Mouse (Mus musculus) frontal cortex, postnatal 10 days (tissue): ENCODE data around the gene Dexi.

Experiments used
- DNase-seq, 2 experiments: peaks; one replicate each; pipeline ENCODE4 v3.0.0; 2022; ENCODE audit warnings: low spot score in 2 of 2, mixed read lengths in 1 of 2

Gene Dexi

DNA sequence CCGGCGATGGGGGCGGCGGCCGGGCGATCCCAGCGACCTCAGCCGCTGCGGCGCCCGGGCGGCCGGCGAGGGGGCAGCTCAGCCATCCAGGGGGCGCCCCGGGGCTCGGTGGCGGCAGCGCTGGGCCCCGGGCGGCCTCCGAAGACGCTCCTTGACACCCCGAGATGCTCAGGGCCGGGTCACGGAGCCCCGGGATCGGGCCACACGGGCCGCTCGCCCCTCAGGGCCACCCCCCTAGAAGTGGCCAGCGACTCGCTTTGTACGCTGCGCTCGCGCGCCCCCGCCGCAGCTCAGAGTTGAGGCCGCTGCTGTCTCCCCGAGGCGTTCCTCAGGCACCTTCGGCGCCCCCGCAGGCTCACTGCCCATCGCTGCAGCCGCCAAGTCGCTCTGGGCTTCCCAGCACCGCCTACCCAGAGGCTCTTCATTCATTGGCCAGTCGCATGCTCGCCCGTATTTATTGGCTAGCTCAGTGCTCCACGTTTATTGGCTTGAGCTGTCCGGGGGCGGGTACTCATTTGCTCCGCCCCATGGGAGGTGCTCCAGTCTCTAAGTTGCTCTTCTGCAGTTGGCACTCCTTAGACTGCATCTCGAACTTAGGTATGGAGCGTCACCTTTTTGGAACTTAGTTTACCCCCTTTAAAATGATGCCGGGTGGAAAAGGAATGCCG is at the start of gene Dexi:
Dexi (minus strand) TSS at position 357 of the 668 bp plus-strand sequence.
- peak; percentile 94 to 97 for DNase-seq

DNA sequence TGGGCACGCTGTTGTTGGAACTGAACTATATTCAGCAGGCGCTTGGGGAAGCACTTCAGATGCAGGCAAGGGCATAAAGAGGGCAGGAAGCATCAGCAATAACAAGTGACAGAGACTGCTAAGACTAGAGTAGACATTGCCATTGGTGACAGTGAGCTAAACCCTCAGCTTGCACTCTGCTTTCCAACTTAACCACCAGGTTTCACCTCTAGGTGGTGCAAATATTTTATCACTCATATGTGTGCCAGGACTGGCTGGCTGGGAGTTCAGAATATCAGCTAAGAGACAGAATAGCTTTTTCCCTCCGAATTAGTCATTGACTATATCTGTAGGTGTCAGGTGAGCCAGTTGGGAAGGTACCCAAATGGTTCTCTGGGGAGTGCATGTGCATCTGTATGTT is 43.7 kb upstream of the Dexi start:
- DNase-seq = no peak

DNA sequence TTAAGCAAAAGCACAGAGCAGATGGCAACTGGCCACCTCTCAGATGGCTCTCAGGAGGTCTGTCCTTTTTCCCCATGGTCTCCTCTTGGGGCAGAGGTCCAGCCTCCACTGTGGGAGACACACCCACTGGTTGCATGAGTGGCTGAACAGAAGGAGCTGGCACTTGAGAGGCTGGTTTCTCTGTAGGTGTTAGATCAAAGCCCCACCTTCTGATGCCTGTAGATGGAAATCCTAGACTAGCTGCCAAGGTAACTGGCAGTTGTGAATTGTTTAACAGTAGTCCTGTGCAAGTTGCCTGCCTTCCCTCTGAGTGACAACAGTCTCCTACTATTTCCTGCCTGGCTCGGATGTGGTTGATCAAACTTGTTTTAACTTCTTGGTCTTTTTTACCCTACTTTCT is 42.3 kb upstream of the Dexi start:
- no peak for DNase-seq

DNA sequence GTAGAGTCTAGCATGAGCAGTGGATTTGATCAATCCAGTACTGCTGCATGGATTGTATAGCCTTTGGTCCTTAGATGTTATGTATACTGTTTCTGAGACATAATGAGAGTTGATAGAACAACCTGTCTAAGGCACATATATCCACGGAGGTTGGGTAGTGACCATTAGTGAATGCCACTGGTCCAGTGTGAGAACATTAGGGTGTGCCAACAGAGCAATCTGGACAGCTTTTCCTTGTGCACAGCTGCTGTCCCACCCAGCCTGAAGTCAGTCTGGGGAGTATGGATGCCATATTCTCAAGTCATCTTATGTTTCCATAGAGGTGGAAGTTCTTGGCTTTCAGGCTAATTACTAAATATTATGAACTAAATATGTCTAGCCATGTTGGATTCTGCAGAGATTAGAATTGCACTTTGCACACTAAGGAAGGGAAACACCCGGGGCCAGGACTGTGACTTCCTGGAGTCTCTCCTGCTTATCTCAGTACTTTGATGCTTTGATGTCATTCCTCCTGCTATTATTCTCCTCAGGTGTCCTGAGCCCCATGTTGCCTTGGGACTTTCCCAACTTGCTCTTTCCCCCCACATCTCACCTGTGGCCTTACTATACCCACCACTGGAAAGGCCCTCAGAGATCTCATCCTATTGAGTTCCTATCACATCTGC is 38.5 kb upstream of the Dexi start:
- no peak for DNase-seq

DNA sequence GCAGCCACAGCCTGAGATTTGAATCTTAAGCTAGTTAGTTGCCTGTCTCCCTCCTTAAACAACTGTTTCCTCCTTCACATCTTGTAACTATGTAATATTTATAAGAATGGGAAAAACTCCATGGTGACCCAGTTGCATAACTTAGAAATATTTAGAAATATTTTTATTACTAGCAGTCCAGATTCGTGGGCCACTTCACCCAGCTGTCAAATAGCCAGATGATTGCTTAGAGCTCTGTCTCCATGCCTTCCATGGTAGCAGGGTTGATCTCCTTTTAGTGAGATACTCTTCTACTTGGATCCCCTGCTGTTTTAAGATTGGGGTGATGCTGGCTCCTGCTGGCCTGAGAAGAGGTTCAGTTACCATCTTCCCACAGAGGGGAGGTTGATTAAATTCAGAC is 35.5 kb upstream of the Dexi start:
- no peak for DNase-seq

DNA sequence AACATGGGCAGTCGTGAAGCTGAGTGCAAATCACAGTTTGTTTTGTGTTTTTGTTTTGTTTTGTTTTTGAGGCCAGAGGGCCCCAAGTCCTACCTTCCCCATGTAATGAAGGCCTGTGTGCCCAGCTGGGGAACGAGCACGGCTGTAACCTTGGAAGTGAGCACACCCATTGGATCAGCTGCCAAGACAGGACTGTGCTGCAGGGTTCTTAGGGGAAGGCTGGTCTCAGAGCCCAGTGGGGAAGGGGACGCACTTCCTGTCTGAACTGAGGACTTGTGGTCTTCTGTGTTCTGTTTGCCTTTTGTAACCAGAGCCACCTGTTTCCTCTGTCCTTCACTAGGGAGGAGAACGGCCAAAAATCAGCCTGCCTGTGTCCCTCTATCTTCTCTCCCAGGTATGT is 34.7 kb upstream of the Dexi start:
- DNase-seq = no peak

- DNase-seq = no peak
Observed at GRCm38 (mm10) chr16:10575915-10576314, 33.1 kb upstream of the Dexi start.

- DNase-seq = no peak
Observed at GRCm38 (mm10) chr16:10574936-10575335, 32.1 kb upstream of the Dexi start.

GRCm38 (mm10) chr16:10571820-10572219 is 29.0 kb upstream of the Dexi start:
- DNase-seq = no peak

DNA sequence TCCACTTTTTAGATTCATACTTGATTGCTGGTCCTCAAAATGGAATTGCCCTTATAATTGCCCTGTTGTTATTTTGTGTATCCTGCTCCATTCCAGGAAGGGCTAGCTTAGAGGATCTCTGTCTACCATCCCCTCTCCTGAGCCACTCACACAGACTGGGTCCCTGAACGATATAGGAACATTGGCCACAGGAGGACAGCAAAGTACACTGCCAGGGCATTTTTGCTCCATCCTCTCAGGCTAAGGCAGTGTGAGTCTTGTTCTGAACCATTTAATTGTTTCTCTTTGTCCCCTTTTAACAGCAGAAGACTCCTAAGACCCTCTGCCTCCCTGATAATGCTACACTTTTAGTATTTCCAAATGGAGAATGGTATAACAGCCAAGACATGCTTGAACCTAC is 27.9 kb upstream of the Dexi start:
- peak in 1 of 2 experiments; percentile 61 for DNase-seq

DNA sequence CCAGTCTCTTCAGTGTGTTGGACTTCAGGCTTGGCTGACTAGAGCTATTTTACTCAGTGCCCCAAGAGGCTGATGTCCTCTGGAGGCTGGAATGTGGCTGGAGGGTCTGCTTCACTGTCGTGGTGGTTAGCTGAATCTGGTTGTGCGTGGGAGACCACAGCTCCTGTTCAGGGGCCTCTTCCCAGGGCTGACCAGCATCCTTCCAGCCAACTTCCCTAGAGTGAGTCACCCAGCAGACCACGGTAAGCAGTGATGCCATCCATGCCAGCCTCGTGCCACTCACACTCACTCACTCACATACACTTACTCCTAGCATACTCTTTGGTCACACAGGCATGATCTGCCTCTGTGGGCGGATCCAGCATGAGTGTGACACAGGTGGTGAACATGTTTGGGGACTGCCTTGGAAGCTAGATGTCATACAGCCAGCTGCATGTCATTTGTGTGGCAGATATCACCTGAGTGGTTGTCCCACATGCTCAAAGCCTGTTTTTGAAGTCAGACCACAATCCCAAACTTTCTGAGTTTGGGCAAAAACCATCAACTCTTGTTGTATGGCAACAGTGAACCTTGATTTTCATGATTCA is 27.0 kb upstream of the Dexi start:
- DNase-seq = no peak

DNA sequence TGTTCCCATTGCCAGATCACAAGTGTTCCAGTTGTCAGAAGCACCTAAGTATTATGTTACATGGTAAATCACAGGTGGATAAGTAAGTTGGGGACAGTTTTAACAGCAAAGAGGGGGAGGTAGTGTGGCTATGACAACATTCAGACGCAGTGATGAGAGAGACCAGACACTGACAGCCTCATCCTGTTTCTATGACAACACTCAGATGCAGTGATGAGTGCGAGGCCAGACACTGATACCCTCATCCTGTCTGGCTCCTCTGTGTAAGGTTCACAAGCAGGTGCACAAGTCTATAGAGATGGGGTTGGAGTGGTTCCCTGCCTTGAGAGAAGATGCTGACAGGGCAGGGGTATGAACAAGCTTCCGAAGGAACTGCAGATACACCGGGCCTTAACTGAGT is 24.3 kb upstream of the Dexi start:
- DNase-seq = no peak

- DNase-seq = peak in 1 of 2 experiments; percentile 45
Observed at GRCm38 (mm10) chr16:10565278-10565885, 22.5 kb upstream of the Dexi start.

DNA sequence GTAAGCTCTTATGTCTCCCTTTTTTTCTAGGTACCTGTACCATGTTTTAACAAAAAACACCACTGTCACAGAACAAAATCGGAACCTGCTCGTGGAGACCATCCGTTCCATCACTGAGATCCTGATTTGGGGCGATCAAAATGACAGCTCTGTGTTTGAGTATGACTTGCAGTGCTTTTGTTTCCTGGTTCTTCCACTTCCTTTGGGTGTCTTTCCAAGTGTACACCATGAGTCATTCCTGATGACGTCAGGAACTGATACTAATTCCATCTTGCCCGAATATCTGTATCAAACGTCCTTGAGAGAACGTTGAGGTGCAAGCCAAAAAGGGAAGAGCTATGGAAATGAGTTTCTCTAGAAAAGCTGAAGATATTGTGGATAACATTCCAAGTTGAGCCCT is 17.1 kb upstream of the Dexi start:
- no peak for DNase-seq

- no peak for DNase-seq
Observed at GRCm38 (mm10) chr16:10553858-10554257, 11.0 kb upstream of the Dexi start.

DNA sequence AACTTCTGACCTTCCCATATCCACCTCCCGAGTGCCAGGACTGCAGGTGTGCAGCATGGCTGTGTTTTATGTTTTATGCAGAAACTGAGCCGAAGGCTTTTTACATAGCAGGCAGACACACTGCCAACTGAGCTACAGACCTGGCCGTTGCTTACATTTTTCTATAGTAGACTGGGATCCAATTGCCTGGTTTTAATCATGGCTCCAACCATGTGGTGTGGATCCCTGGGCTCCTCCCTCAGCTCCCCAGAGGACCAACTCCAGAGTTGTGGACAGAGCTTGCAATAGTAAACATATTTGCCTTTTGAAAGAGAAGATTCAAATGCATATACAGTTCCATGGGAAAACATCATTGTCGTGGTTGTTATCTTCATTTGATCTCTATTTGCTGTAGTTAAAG is 8.7 kb upstream of the Dexi start:
- no peak for DNase-seq

- DNase-seq = no peak
Observed at GRCm38 (mm10) chr16:10549600-10549999, 6.7 kb upstream of the Dexi start.

GRCm38 (mm10) chr16:10548938-10549337 is 6.1 kb upstream of the Dexi start:
- DNase-seq = no peak

DNA sequence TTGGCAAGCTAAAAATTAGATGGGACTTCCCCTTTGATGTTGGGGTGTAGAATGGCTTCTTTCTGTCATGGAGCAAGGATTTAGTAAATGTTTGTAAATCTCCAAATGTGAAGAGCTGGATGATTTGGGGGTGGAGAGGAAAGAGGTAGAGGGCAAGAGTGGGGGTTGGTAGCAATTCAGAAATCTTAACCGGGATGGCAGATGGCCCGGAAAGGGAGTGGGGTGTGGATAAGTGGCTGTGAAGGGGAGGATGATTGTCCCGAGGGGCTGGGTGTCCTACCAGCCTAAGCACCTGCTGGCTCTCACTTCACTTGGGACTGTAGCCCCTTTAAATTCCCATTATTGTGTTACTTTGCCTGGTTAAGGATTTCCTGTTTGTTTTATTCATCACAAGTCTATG is 4.0 kb upstream of the Dexi start:
- no peak for DNase-seq

GRCm38 (mm10) chr16:10544995-10545622 is 2.3 kb upstream of the Dexi start, which contains the start of gene Clec16a:
Gene Clec16a, plus strand, starts transcription at chr16:10545339.
- DNase-seq = peak; percentile 95 to 96

- DNase-seq = peak in 1 of 2 experiments; percentile 30
Observed at GRCm38 (mm10) chr16:10542266-10542665, 588 bp downstream of the Dexi start.

DNA sequence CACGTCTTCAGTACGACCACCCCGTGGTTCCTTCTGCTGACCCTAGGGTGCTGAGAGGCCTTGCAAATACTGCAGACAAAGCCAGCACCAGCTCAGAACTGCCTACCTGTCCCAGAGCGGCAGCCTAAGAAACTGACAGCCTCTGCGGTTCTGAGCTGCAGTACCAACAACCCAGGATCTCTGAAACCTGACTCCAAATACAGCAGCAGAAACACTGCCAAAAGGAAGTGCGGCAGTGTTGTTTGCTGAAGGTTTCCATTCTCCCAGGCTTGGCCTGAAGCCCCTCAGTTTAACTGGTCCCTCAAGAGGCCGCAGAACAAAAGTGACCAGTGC is 1.3 kb downstream of the Dexi start:
- DNase-seq = no peak
